Mouse (Mus musculus): ENCODE results near the gene Grm4.

Grm4 gene

GRCm38 (mm10) chr17:27511865-27512618 lies 9.2 kb downstream of the Grm4 start:
- DNase-seq, result no peak

GRCm38 (mm10) chr17:27511125-27511735 lies 10.0 kb downstream of the Grm4 start:
- DNase-seq, result no peak

- no peak for DNase-seq
Observed at GRCm38 (mm10) chr17:27510258-27511124, 10.7 kb downstream of the Grm4 start.

- no peak for DNase-seq
Observed at GRCm38 (mm10) chr17:27509056-27509455, 12.1 kb downstream of the Grm4 start.

- DNase-seq, result no peak
Observed at GRCm38 (mm10) chr17:27508513-27508912, 12.7 kb downstream of the Grm4 start.

GRCm38 (mm10) chr17:27508002-27508401 lies 13.2 kb downstream of the Grm4 start:
- DNase-seq, result no peak

GRCm38 (mm10) chr17:27507591-27507945 lies 13.6 kb downstream of the Grm4 start:
- DNase-seq, result no peak

GRCm38 (mm10) chr17:27506871-27507590 lies 14.2 kb downstream of the Grm4 start:
- no peak for DNase-seq

- no peak for DNase-seq
Observed at GRCm38 (mm10) chr17:27506362-27506761, 14.8 kb downstream of the Grm4 start.

GRCm38 (mm10) chr17:27505221-27505881 lies 15.9 kb downstream of the Grm4 start:
- no peak for DNase-seq

- DNase-seq, result no peak
Observed at GRCm38 (mm10) chr17:27503869-27504268, 17.3 kb downstream of the Grm4 start.

GRCm38 (mm10) chr17:27502736-27503445 lies 18.3 kb downstream of the Grm4 start:
- DNase-seq, result no peak

- DNase-seq, result no peak
Observed at GRCm38 (mm10) chr17:27502288-27502687, 18.9 kb downstream of the Grm4 start.

GRCm38 (mm10) chr17:27501331-27502251 lies 19.6 kb downstream of the Grm4 start:
- no peak for DNase-seq

- DNase-seq, result no peak
Observed at GRCm38 (mm10) chr17:27500811-27501210, 20.4 kb downstream of the Grm4 start.

- no peak for DNase-seq
Observed at GRCm38 (mm10) chr17:27499080-27499479, 22.1 kb downstream of the Grm4 start.

GRCm38 (mm10) chr17:27497798-27498197 lies 23.4 kb downstream of the Grm4 start:
- DNase-seq, result no peak

GRCm38 (mm10) chr17:27495008-27495540 lies 26.1 kb downstream of the Grm4 start:
- no peak for DNase-seq

GRCm38 (mm10) chr17:27493969-27494368 lies 27.2 kb downstream of the Grm4 start:
- no peak for DNase-seq

GRCm38 (mm10) chr17:27493389-27493788 lies 27.8 kb downstream of the Grm4 start:
- DNase-seq, result no peak
